Mouse (Mus musculus): Measurements from ENCODE around the gene Ltb4r2. TPM values are rescaled to one million over a fixed set of nuclear protein-coding genes. Genes with fewer than 3 reads are reported as not detected.
A peak's percentile ranks its signal among the peaks of the same experiment; 100 is the strongest.

Ltb4r2 gene
- polyA plus RNA-seq, 1 experiment from 2014 or later: 0.27 TPM

DNA sequence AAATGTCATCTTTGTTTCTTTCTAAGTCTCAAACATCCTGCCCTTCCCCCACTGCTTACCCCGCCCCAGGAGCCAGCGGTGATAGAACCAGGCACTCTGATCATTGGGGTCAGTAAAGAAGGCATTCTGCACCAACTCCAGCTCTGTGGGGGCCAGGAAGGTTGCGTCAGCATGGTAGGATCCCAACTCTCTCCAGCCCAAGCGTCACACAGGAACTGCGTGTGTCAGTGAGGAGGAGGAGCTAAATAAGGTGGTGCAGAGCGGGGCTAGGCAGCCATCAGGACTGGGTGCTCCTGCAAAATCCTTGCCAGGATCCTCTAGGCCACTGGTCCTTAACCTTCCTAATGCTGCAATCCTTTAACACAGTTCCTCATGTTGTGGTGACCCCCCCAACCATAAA lies 41.5 kb upstream of the Ltb4r2 start:
- ATAC-seq (ENCODE audit: insufficient number of reproducible peaks, insufficient read depth, low FRiP score, low read depth): no peak
- WGBS: 86% methylated on average over 6 of the region's 6 CpGs
- H3K27ac ChIP-seq (replicated peaks in 1 of 2; ENCODE audit: control insufficient read depth in 1 of 2, insufficient read depth in 1 of 2, low read depth in 2 of 2, low read length in 2 of 2): no peak overlapping the region
- H3K4me2 ChIP-seq (ENCODE audit: low read length): no peak overlapping the region
- peaks cover 36% of the 10 kb centered on the region for H3K36me3 ChIP-seq (ENCODE audit: control insufficient read depth, insufficient read depth, low read length)
- H3K4me1 ChIP-seq (ENCODE audit: control insufficient read depth in 2 of 2, insufficient read depth in 2 of 2, low read length in 2 of 2): no peaks in the 10 kb centered on the region
- no peak overlapping the region for H3K9ac ChIP-seq (ENCODE audit: low read length)
- H3K9me3 ChIP-seq (ENCODE audit: control insufficient read depth, low read length): no peaks in the 10 kb centered on the region
- H3K27me3 ChIP-seq (ENCODE audit: control insufficient read depth, insufficient read depth, low read length): no peaks in the 10 kb centered on the region
- H3K4me3 ChIP-seq (ENCODE audit: control insufficient read depth in 1 of 2, insufficient read depth in 1 of 2, low read depth in 1 of 2, low read length in 2 of 2): no peak overlapping the region

DNA sequence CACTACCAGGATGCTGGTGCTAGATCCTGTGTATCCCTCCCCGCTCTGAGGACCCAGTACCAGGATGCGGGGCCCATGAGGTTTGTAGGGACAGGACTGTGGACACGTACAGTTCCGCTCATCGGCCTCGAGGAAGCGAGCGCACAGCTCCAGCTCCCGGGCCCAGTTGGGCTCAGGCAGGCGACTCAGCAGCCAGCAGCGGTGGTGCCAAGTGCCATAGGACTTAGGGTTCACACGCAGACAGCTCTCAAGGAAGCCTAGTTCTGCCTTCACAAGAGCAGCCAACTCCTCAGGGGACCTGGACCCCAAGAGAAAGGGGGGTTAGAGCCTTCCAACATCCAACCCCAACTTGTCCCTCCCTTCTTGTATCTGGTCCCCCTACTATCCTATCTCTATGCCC lies 40.6 kb upstream of the Ltb4r2 start:
- H3K4me1 ChIP-seq (ENCODE audit: control insufficient read depth in 2 of 2, insufficient read depth in 2 of 2, low read length in 2 of 2): no peaks in the 10 kb centered on the region
- H3K4me2 ChIP-seq (ENCODE audit: low read length): no peak overlapping the region
- WGBS: 89% methylated on average over 12 of the region's 12 CpGs
- no peak for ATAC-seq (ENCODE audit: insufficient number of reproducible peaks, insufficient read depth, low FRiP score, low read depth)
- no peaks in the 10 kb centered on the region for H3K9me3 ChIP-seq (ENCODE audit: control insufficient read depth, low read length)
- no peak overlapping the region for H3K27ac ChIP-seq (replicated peaks in 1 of 2; ENCODE audit: control insufficient read depth in 1 of 2, insufficient read depth in 1 of 2, low read depth in 2 of 2, low read length in 2 of 2)
- no peak overlapping the region for H3K9ac ChIP-seq (ENCODE audit: low read length)
- no peaks in the 10 kb centered on the region for H3K27me3 ChIP-seq (ENCODE audit: control insufficient read depth, insufficient read depth, low read length)
- H3K36me3 ChIP-seq (ENCODE audit: control insufficient read depth, insufficient read depth, low read length): peaks cover 36% of the 10 kb centered on the region
- no peak overlapping the region for H3K4me3 ChIP-seq (ENCODE audit: control insufficient read depth in 1 of 2, insufficient read depth in 1 of 2, low read depth in 1 of 2, low read length in 2 of 2)

DNA sequence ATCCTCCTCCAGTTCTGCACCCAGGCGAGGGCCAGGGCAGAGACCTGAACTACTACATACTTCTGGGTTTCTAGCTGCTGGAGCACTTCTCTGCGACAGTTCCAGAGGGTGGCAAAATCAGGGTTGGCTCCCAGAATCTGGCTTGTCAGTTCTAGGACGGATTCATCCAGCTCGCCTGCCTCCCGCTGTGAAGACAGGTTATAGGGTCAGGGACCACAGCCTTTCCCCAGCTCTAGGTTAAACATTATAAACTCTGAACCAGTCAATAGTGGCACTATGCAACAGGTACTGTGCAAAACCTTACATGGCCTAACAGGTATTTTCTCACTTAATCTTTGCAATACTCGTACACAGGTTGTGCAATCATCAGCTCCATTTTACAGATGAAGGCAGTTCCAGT lies 40.2 kb upstream of the Ltb4r2 start:
- 86% methylated on average over 6 of the region's 6 CpGs for WGBS
- Histone ChIP-seq H3K4me1 (ENCODE audit: control insufficient read depth in 2 of 2, insufficient read depth in 2 of 2, low read length in 2 of 2) (no peaks in the 10 kb centered on the region), H3K27me3 (ENCODE audit: control insufficient read depth, insufficient read depth, low read length) (no peaks in the 10 kb centered on the region), H3K27ac (replicated peaks in 1 of 2; ENCODE audit: control insufficient read depth in 1 of 2, insufficient read depth in 1 of 2, low read depth in 2 of 2, low read length in 2 of 2) (no peak overlapping the region), H3K9ac (ENCODE audit: low read length) (peak overlapping the region; percentile 87; the same call in 1 of the 2 replicates), H3K4me2 (ENCODE audit: low read length) (peak overlapping the region; percentile 76), H3K9me3 (ENCODE audit: control insufficient read depth, low read length) (no peaks in the 10 kb centered on the region), H3K36me3 (ENCODE audit: control insufficient read depth, insufficient read depth, low read length) (peaks cover 36% of the 10 kb centered on the region), H3K4me3 (ENCODE audit: control insufficient read depth in 1 of 2, insufficient read depth in 1 of 2, low read depth in 1 of 2, low read length in 2 of 2) (peak overlapping the region in 1 of 2 experiments; percentile 89; a peak in 3 of 4 replicates)
- ATAC-seq (ENCODE audit: insufficient number of reproducible peaks, insufficient read depth, low FRiP score, low read depth): no peak

DNA sequence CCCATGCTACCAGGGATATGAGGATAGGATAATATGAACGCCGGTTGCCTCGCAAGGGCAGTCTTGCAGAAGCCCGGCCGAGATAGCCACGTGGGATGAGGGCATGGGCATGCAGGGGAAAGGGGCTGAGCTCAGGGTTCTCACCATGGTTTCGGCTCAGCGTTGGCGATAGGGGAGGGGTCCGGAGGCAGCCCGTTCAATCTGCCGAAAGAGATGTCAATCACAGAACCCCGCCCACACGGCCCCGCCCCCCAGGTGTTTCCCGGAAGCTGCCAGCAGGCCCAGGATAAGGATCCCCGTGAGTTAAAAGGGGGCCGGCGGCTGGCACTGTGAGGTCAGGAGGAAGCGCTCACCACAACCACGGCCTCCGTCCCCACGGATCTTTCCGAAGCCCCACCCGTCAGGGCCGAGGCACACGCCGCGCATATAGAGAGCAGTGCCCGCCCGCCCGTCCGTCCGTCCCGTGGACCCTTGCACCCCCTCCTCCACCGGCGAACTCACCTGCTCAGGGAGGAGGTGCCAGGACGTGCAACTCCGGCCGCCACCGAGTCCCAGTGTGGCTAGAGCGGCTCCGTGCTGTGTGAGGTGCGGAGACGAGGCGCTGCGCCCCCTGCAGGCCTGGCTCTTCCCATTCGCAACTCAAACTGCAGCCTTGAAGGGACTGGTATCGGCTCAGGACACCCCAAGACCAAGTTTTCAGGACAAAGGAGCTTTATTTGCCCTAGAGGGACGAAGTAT lies 39.4 kb upstream of the Ltb4r2 start, which contains the start of gene Rabggta:
Gene Rabggta, minus strand, starts transcription at position 564 of the 738 bp plus-strand sequence.
- Histone ChIP-seq H3K4me3 (ENCODE audit: control insufficient read depth in 1 of 2, insufficient read depth in 1 of 2, low read depth in 1 of 2, low read length in 2 of 2) (peak within 1 kb of the TSS; percentile 81 to 89), H3K4me2 (ENCODE audit: low read length) (peak within 1 kb of the TSS; percentile 76), H3K4me1 (ENCODE audit: control insufficient read depth in 2 of 2, insufficient read depth in 2 of 2, low read length in 2 of 2) (no peaks in the 10 kb centered on the region), H3K9ac (ENCODE audit: low read length) (peak within 1 kb of the TSS; percentile 87), H3K27me3 (ENCODE audit: control insufficient read depth, insufficient read depth, low read length) (no peaks in the 10 kb centered on the region), H3K9me3 (ENCODE audit: control insufficient read depth, low read length) (no peaks in the 10 kb centered on the region), H3K27ac (replicated peaks in 1 of 2; ENCODE audit: control insufficient read depth in 1 of 2, insufficient read depth in 1 of 2, low read depth in 2 of 2, low read length in 2 of 2) (peak within 1 kb of the TSS in 1 of 2 experiments; percentile 75; a peak in 2 of 4 replicates), H3K36me3 (ENCODE audit: control insufficient read depth, insufficient read depth, low read length) (peaks cover 31% of the 10 kb centered on the region)
- whole genome bisulfite sequencing: under 1% methylated on average over 50 of the region's 50 CpGs
- peak; percentile 87 for ATAC-seq (ENCODE audit: insufficient number of reproducible peaks, insufficient read depth, low FRiP score, low read depth)

DNA sequence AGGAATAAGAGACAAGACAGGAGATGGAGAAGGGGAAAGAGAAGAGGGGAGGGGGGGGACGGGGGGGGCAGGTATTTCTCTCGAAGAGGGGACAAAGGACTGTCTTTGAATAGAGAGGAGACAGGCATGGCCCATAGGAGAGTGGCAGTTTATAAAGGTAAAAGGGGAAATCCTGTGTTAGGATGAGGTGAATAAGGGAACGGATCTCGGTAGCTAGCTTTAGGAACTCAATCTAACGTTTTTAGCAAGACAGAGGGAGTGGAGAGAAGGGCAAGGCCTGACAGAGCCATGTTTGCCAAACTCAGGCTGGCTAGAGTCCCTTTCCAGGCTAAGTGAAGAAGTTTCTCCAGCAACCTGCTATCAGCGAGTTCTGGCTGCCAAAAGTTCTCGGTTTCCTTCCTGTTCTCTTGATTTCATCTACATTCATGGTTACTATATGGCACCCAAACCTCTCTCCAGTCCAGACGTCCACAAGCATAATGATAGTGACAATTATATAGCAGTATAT lies 38.7 kb upstream of the Ltb4r2 start:
- Histone ChIP-seq H3K27ac (replicated peaks in 1 of 2; ENCODE audit: control insufficient read depth in 1 of 2, insufficient read depth in 1 of 2, low read depth in 2 of 2, low read length in 2 of 2) (peak overlapping the region in 1 of 2 experiments; percentile 75; a peak in 2 of 4 replicates), H3K9ac (ENCODE audit: low read length) (peak overlapping the region; percentile 87; the same call in 1 of the 2 replicates), H3K9me3 (ENCODE audit: control insufficient read depth, low read length) (no peaks in the 10 kb centered on the region), H3K4me2 (ENCODE audit: low read length) (peak overlapping the region; percentile 76), H3K36me3 (ENCODE audit: control insufficient read depth, insufficient read depth, low read length) (peaks cover 25% of the 10 kb centered on the region), H3K4me1 (ENCODE audit: control insufficient read depth in 2 of 2, insufficient read depth in 2 of 2, low read length in 2 of 2) (no peaks in the 10 kb centered on the region), H3K27me3 (ENCODE audit: control insufficient read depth, insufficient read depth, low read length) (no peaks in the 10 kb centered on the region), H3K4me3 (ENCODE audit: control insufficient read depth in 1 of 2, insufficient read depth in 1 of 2, low read depth in 1 of 2, low read length in 2 of 2) (peak overlapping the region; percentile 81 to 89)
- 50% methylated on average over 8 of the region's 8 CpGs for WGBS
- ATAC-seq (ENCODE audit: insufficient number of reproducible peaks, insufficient read depth, low FRiP score, low read depth): no peak

DNA sequence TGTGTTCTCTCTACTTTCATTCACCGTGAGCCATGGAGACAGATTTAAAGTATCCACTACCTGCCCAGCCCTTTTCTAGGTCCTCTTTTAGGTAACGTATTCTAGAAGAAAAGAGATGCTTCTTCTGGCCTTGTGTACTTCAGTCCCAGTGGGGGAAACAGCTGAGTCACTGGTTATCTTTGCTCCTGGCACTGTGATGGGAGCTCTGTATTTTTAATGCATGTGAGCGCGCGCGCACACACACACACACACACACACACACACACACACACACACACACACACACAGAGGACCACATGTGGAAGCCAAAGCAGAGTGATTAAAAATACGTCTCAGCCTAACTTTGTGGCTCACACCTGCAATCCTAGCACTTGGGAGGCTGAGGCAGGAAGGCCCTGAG lies 37.8 kb upstream of the Ltb4r2 start:
- Histone ChIP-seq H3K9me3 (ENCODE audit: control insufficient read depth, low read length) (no peaks in the 10 kb centered on the region), H3K36me3 (ENCODE audit: control insufficient read depth, insufficient read depth, low read length) (peaks cover 17% of the 10 kb centered on the region), H3K27me3 (ENCODE audit: control insufficient read depth, insufficient read depth, low read length) (no peaks in the 10 kb centered on the region), H3K4me2 (ENCODE audit: low read length) (no peak overlapping the region), H3K4me1 (ENCODE audit: control insufficient read depth in 2 of 2, insufficient read depth in 2 of 2, low read length in 2 of 2) (no peaks in the 10 kb centered on the region), H3K9ac (ENCODE audit: low read length) (no peak overlapping the region), H3K27ac (replicated peaks in 1 of 2; ENCODE audit: control insufficient read depth in 1 of 2, insufficient read depth in 1 of 2, low read depth in 2 of 2, low read length in 2 of 2) (no peak overlapping the region), H3K4me3 (ENCODE audit: control insufficient read depth in 1 of 2, insufficient read depth in 1 of 2, low read depth in 1 of 2, low read length in 2 of 2) (no peak overlapping the region)
- WGBS: 89% methylated on average over 7 of the region's 7 CpGs
- no peak for ATAC-seq (ENCODE audit: insufficient number of reproducible peaks, insufficient read depth, low FRiP score, low read depth)

DNA sequence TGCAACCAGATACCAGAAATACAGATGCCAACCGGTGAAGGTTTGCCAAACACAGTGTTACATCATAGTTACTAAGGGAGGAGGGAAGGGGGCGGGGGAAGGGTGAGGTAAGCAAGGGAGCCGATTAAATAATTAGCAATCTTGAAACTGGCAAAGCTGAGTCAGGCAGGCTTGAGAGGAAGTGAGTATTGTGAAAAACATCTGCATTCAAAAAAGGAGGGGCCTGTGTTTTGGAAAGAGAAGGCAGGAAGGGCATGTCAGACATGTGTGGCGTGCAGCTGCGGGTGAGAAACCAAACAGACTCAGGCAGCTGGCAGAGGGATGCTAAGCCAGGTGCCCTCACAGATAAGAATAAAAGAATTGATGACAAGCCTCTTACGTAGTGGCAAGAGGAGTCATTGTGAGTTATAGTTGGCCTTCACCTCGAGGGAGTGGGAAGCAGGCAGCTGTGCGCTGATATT lies 36.8 kb upstream of the Ltb4r2 start:
- Histone ChIP-seq H3K4me1 (ENCODE audit: control insufficient read depth in 2 of 2, insufficient read depth in 2 of 2, low read length in 2 of 2) (no peaks in the 10 kb centered on the region), H3K27me3 (ENCODE audit: control insufficient read depth, insufficient read depth, low read length) (no peaks in the 10 kb centered on the region), H3K27ac (replicated peaks in 1 of 2; ENCODE audit: control insufficient read depth in 1 of 2, insufficient read depth in 1 of 2, low read depth in 2 of 2, low read length in 2 of 2) (0 out of 4 replicates have a peak overlapping the region, but pooled peaks of 1 of the 2 experiments have one; percentile 11), H3K4me3 (ENCODE audit: control insufficient read depth in 1 of 2, insufficient read depth in 1 of 2, low read depth in 1 of 2, low read length in 2 of 2) (no peak overlapping the region), H3K4me2 (ENCODE audit: low read length) (no peak overlapping the region), H3K9ac (ENCODE audit: low read length) (no peak overlapping the region), H3K9me3 (ENCODE audit: control insufficient read depth, low read length) (no peaks in the 10 kb centered on the region), H3K36me3 (ENCODE audit: control insufficient read depth, insufficient read depth, low read length) (peaks cover 7% of the 10 kb centered on the region; the same call in 1 of the 2 replicates)
- 38% methylated on average over 8 of the region's 8 CpGs for WGBS
- no peak for ATAC-seq (ENCODE audit: insufficient number of reproducible peaks, insufficient read depth, low FRiP score, low read depth)
